Mouse (Mus musculus): ENCODE measurements around the gene Armh4. TPM values are rescaled to one million over a fixed set of nuclear protein-coding genes. Genes with fewer than 3 reads are reported as not detected.
"Not testable (repeated sequence)": the region's sequence is repeated elsewhere in the genome, so short reads cannot be mapped to it uniquely, and the experiment has no call there.

The Armh4 gene
- polyA plus RNA-seq, 1 experiment from 2014 or later, result 87.8 TPM

DNA sequence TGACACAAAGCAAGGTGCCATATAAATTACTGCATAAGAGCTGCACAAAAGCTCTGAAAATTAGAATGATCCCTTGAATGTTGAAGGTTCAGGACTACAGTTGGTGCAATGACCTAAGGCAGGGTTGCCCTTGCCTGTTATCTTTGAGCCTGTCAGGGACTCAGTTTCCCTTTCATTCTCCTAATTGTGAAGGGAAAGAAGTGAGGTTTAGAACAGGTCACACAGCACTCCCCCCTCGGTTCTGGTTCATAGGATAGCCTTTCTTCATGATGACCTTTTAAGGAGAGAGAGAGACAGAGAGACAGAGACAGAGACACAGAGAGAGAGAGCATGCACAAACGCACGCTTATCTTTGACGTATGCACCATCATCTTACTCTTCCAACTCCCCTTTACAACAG lies 683 bp upstream of the Armh4 start:
- H3K27me3 ChIP-seq (replicated peaks), result no peaks in the 10 kb centered on the region
- H3K9ac ChIP-seq, result no peak overlapping the region
- ATAC-seq (ENCODE audit: insufficient number of reproducible peaks, low FRiP score), result no peak
- H3K4me3 ChIP-seq, result peak overlapping the region; percentile 54
- peaks cover 14% of the 10 kb centered on the region for H3K4me1 ChIP-seq (replicated peaks)
- H3K4me2 ChIP-seq, result peak overlapping the region; percentile 61
- H3K9me3 ChIP-seq (replicated peaks), result no peaks in the 10 kb centered on the region
- no peak overlapping the region for H3K27ac ChIP-seq (ENCODE audit: poor library complexity, severe bottlenecking)
- WGBS, result 71% methylated on average over 4 of the region's 4 CpGs
- no peaks in the 10 kb centered on the region for H3K36me3 ChIP-seq

DNA sequence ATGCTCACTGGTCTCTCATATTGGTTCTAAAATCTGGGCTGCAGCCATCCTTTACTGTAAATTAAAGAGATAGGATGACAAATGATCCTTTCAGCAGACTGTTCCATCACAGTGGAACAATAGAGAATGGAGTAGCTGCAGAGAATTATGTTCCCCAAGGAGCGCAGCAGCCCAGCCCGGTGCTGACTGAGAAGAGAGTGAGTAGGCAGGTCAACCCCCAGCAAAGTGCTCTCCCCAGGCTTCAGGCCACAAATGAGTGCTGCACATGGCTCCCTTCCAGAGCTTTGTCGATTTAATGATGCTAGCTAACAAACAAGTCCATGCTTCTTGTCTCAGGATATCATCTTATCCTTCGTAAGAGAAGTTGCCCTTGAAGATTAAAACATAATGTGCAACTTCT lies 2.8 kb downstream of the Armh4 start:
- Histone ChIP-seq H3K27me3 (replicated peaks) (no peaks in the 10 kb centered on the region), H3K9ac (no peak overlapping the region), H3K36me3 (no peaks in the 10 kb centered on the region), H3K9me3 (replicated peaks) (no peaks in the 10 kb centered on the region), H3K27ac (ENCODE audit: poor library complexity, severe bottlenecking) (no peak overlapping the region), H3K4me2 (no peak overlapping the region), H3K4me3 (no peak overlapping the region), H3K4me1 (replicated peaks) (peaks cover 14% of the 10 kb centered on the region)
- WGBS, result 41% methylated on average over 4 of the region's 4 CpGs
- no peak for ATAC-seq (ENCODE audit: insufficient number of reproducible peaks, low FRiP score)

DNA sequence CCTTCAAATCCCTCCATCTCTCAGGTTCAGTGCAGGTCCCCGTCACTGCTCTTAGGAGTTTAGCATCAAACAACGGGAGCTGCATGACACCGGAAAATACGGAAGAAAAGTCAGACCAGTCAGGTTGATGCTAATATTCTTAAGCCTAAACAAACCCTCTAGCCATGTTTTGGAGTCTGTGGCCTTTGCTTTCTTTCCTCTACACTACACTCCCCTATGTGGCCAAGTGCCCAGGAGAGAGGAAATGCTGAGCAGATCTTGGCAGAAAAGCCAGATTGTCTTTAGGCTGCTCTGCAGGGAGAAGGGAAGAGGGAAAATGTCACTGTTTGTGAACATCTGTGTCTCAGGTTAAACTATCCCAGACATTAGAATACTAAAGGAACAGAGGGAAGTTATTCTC lies 5.6 kb downstream of the Armh4 start:
- ATAC-seq (ENCODE audit: insufficient number of reproducible peaks, low FRiP score); H3K9ac ChIP-seq; H3K4me1 ChIP-seq (replicated peaks); H3K27me3 ChIP-seq (replicated peaks); H3K4me3 ChIP-seq; H3K4me2 ChIP-seq; H3K9me3 ChIP-seq (replicated peaks); H3K27ac ChIP-seq (ENCODE audit: poor library complexity, severe bottlenecking): not testable (repeated sequence)
- WGBS, result 53% methylated on average over 4 of the region's 4 CpGs
- H3K36me3 ChIP-seq, result peaks cover 11% of the 10 kb centered on the region

DNA sequence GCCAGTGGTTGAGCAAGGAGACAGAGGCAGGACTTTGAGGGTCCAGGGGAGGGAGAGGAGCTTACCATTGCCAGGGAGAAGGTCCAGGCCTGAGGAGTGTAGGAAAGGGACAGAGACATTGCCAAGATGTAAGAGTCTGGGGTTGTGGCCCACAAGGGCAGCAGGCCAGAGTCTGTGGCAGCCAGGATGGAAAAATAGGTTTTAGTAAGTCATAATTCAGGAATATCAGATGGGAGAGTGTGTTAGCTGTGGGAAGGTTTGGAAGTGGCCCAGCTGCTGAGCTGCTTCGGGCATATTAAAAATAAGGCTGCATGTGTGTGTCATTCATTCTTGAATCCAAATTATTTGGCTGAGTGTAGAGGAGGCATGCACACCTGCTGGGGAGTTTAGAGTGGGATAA lies 11.4 kb downstream of the Armh4 start:
- Histone ChIP-seq H3K9me3 (replicated peaks) (no peaks in the 10 kb centered on the region), H3K36me3 (peaks cover 36% of the 10 kb centered on the region), H3K4me1 (replicated peaks) (no peaks in the 10 kb centered on the region), H3K9ac (no peak overlapping the region), H3K4me3 (no peak overlapping the region), H3K27me3 (replicated peaks) (no peaks in the 10 kb centered on the region), H3K27ac (ENCODE audit: poor library complexity, severe bottlenecking) (no peak overlapping the region), H3K4me2 (no peak overlapping the region)
- no peak for ATAC-seq (ENCODE audit: insufficient number of reproducible peaks, low FRiP score)
- 82% methylated on average over 1 of the region's 1 CpGs for WGBS

DNA sequence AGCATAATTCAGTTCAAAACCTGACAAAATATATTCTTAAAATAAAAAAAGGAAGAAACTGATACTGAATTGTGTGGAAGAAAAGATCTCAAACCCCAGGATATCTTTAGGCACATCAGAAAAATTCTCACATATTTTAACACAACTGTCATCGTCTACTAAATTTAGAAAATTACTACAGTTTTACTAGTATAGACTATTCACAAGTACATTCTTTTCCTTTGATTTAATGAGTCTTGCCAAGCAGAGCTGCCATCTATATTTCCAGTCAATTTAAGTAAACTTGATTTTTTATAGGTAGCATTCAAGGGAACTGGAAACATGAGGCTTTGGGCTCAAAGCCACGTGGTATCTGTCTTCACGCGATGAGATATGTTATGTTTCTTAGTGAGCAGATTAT lies 16.6 kb downstream of the Armh4 start:
- Histone ChIP-seq H3K4me3 (no peak overlapping the region), H3K27ac (ENCODE audit: poor library complexity, severe bottlenecking) (no peak overlapping the region), H3K9me3 (replicated peaks) (no peaks in the 10 kb centered on the region), H3K9ac (no peak overlapping the region), H3K27me3 (replicated peaks) (no peaks in the 10 kb centered on the region), H3K36me3 (peaks cover 29% of the 10 kb centered on the region), H3K4me2 (no peak overlapping the region), H3K4me1 (replicated peaks) (no peaks in the 10 kb centered on the region)
- ATAC-seq (ENCODE audit: insufficient number of reproducible peaks, low FRiP score), result no peak
- WGBS, result 83% methylated on average over 4 of the region's 4 CpGs

DNA sequence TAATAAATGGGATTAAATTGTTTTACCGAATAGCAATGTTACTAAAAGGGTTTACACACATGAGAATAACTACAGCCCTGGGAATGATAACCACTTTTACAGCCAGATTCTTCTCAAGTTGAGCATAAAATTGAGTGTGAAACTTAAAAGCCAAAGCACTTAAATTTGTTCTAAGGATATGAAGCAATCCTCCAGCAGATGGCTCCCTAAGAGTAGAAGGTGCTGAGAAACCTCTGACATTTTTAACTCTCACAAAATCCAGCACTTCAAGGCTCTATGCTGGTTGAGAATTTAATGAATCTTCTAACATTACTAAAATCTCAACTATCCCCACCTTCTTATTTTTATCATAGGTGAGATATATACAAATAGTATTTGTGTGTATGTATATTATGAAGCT lies 27.3 kb downstream of the Armh4 start:
- Histone ChIP-seq H3K9me3 (replicated peaks) (no peaks in the 10 kb centered on the region), H3K9ac (no peak overlapping the region), H3K27me3 (replicated peaks) (no peaks in the 10 kb centered on the region), H3K36me3 (peaks cover 14% of the 10 kb centered on the region), H3K27ac (ENCODE audit: poor library complexity, severe bottlenecking) (no peak overlapping the region), H3K4me2 (no peak overlapping the region), H3K4me3 (no peak overlapping the region), H3K4me1 (replicated peaks) (no peaks in the 10 kb centered on the region)
- no peak for ATAC-seq (ENCODE audit: insufficient number of reproducible peaks, low FRiP score)
- WGBS, result 71% methylated on average over 1 of the region's 1 CpGs

DNA sequence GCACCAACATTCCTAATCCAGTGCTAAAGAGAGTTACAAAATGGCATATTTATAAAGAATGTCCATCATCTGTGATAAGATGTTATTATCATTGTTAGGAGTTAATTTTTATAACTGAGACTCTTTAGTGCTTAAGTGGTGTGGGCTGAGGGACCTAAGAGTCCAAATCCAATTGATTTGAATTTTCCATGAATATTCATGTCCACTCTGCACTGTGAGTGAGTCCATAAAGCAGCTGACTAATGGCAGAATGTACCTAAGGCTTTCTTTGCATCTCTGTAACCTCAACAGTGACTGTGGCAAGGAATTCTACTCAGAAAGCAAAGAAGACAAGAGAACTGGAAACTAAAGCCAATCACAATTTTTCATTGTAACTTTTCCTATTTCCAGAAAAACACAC lies 30.6 kb downstream of the Armh4 start:
- no peak for ATAC-seq (ENCODE audit: insufficient number of reproducible peaks, low FRiP score)
- Histone ChIP-seq H3K4me2 (no peak overlapping the region), H3K9ac (no peak overlapping the region)

DNA sequence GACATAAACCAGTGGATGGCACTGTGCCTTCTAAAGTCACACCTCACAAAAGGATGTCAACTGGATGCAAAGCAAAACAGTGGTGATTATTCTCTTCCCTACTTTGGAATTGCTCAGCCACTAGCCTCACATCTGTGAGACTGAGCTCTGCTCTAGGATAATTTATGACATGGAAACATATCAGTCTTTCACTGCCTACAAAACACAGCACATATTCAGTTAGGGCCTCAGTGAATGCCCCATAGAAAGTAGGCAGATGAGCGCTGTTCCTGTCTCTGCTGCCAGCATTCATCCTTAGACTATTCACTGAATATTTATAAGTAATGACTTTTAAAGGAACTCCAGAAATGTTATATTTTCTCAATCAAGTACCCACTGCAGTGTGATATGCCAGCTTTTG lies 37.3 kb downstream of the Armh4 start:
- H3K9me3 ChIP-seq (replicated peaks), result no peaks in the 10 kb centered on the region
- H3K27ac ChIP-seq (ENCODE audit: poor library complexity, severe bottlenecking), result no peak overlapping the region
- H3K36me3 ChIP-seq, result peaks cover 3% of the 10 kb centered on the region
- H3K4me3 ChIP-seq, result no peak overlapping the region
- 82% methylated on average over 1 of the region's 1 CpGs for WGBS
- H3K9ac ChIP-seq, result no peak overlapping the region
- H3K4me2 ChIP-seq, result no peak overlapping the region
- no peak for ATAC-seq (ENCODE audit: insufficient number of reproducible peaks, low FRiP score)
- no peaks in the 10 kb centered on the region for H3K27me3 ChIP-seq (replicated peaks)
- peaks cover 7% of the 10 kb centered on the region; the same call in 1 of the 2 replicates for H3K4me1 ChIP-seq (replicated peaks)

More for the DNA sequence above, 30.6 kb downstream of the Armh4 start:
- Histone ChIP-seq H3K36me3 (peaks cover 14% of the 10 kb centered on the region), H3K27me3 (replicated peaks) (no peaks in the 10 kb centered on the region), H3K4me1 (replicated peaks) (no peaks in the 10 kb centered on the region), H3K27ac (ENCODE audit: poor library complexity, severe bottlenecking) (no peak overlapping the region), H3K9me3 (replicated peaks) (no peaks in the 10 kb centered on the region), H3K4me3 (no peak overlapping the region)

DNA sequence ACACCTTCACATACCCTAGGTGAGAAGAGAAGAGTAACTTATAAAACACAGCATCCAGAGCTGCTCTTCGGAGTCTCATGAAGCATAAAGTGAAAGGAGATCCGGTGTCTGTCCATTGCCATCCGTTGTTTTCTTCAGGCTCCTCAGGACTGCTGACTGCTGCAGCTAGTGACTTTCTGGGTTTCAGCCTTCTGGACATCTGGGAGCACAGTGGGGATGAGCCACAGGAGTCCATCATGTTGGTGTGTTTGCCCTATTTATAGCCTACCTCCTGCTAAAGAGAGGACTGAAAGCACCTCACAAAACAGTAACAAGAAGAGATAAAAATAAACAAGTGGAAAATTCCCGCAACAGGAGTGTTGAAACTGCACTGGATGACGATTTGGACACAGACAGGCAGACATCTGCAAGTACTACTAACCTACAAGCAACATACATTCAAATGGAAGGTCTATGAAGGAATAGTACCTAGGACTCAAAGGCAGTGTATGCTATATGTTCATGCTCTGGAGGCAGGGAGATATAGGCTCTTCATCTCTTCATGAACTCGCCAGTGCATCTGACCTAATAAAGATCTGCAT lies 39.1 kb downstream of the Armh4 start:
- no peak overlapping the region for H3K9ac ChIP-seq
- no peak overlapping the region; the same call in 1 of the 2 replicates for H3K27ac ChIP-seq (ENCODE audit: poor library complexity, severe bottlenecking)
- no peaks in the 10 kb centered on the region for H3K36me3 ChIP-seq
- WGBS, result 57% methylated on average over 6 of the region's 6 CpGs
- peaks cover 7% of the 10 kb centered on the region; the same call in 1 of the 2 replicates for H3K4me1 ChIP-seq (replicated peaks)
- H3K4me2 ChIP-seq, result no peak overlapping the region
- H3K27me3 ChIP-seq (replicated peaks), result no peaks in the 10 kb centered on the region
- no peaks in the 10 kb centered on the region for H3K9me3 ChIP-seq (replicated peaks)
- no peak overlapping the region for H3K4me3 ChIP-seq
- no peak for ATAC-seq (ENCODE audit: insufficient number of reproducible peaks, low FRiP score)

DNA sequence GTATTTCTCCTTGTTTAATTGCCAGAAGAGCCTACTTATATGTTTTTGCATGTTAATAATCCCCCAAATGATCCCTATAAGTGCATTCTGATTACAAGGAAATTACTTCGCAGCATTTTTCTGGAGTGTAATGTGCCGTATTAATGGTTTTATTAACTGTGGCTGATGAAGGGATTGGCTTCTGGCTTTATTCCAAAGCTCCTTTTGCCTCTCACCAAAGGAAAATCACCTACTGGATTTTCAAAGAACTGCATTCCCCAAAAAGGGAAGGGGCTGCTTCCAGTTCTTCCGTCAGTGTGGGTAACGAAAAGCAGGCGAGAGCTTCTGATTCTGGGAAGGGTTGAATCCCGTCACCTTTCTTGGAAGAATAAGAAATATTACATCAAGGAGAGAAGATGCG lies 43.9 kb downstream of the Armh4 start:
- WGBS, result 64% methylated on average over 7 of the region's 7 CpGs
- H3K9ac ChIP-seq, result no peak overlapping the region
- no peaks in the 10 kb centered on the region for H3K36me3 ChIP-seq
- no peak for ATAC-seq (ENCODE audit: insufficient number of reproducible peaks, low FRiP score)
- H3K27me3 ChIP-seq (replicated peaks), result no peaks in the 10 kb centered on the region
- no peak overlapping the region for H3K4me2 ChIP-seq
- H3K4me1 ChIP-seq (replicated peaks), result peaks cover 6% of the 10 kb centered on the region; the same call in 1 of the 2 replicates
- H3K9me3 ChIP-seq (replicated peaks), result no peaks in the 10 kb centered on the region
- H3K4me3 ChIP-seq, result no peak overlapping the region
- H3K27ac ChIP-seq (ENCODE audit: poor library complexity, severe bottlenecking), result no peak overlapping the region

DNA sequence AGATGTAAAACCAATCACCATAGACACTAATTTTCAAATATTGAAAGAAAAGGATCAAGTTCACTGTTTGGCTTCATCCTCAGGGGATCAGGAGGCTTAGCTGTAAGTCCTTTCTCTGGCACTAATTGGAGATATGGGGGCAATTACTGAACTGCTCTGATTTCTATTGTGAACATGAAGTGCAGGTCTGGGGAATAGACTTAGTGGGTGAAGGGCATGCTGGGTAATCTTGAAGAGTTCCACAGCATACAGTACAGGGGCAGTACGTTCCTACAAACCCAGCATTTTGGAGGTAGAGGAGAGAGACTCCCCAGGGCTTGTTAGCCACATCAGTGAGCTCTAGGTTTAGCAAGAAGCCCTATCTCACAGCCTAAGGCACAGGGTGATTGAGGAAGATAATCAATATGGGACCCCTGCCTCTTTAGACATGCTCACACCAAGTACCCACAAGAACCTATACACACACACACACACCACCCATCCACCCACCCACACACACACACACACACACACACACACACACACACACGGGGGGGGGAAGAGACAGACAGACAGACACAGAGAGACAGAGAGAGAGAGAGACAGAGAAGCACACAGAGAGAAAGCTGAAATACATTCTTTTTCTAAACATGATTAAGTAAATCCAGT lies 44.6 kb downstream of the Armh4 start:
- WGBS, result 56% methylated on average over 2 of the region's 2 CpGs
- Histone ChIP-seq H3K36me3 (no peaks in the 10 kb centered on the region), H3K27ac (ENCODE audit: poor library complexity, severe bottlenecking) (no peak overlapping the region), H3K4me2 (no peak overlapping the region), H3K4me1 (replicated peaks) (0 out of 2 replicates have a peak, but pooled peaks cover 4% of the 10 kb centered on the region), H3K9ac (no peak overlapping the region), H3K4me3 (no peak overlapping the region), H3K9me3 (replicated peaks) (no peaks in the 10 kb centered on the region), H3K27me3 (replicated peaks) (no peaks in the 10 kb centered on the region)
- ATAC-seq (ENCODE audit: insufficient number of reproducible peaks, low FRiP score), result no peak

DNA sequence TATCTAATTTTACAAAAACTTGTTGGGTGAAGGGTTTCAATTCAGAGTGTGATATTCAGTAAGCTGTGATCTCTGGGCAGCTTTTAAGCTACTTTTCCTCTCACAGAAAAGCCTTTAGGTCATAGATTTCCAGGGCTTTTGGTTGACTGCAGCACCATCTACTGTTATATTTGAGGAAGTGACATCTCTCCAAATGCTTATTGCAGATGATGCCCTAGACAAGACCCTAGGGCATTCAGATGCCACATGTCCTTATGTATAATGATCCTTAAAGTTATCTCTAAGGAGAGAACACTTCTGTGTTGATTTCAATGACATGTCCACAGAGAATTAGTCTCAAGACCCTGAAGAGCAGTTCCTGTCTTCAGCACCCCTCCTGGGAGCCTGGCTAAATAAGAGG lies 49.2 kb downstream of the Armh4 start:
- H3K4me1 ChIP-seq (replicated peaks), result no peaks in the 10 kb centered on the region
- ATAC-seq (ENCODE audit: insufficient number of reproducible peaks, low FRiP score), result no peak
- no peak overlapping the region for H3K4me2 ChIP-seq
- no peak overlapping the region for H3K27ac ChIP-seq (ENCODE audit: poor library complexity, severe bottlenecking)
- no peaks in the 10 kb centered on the region for H3K36me3 ChIP-seq
- no peak overlapping the region for H3K4me3 ChIP-seq
- no peaks in the 10 kb centered on the region for H3K27me3 ChIP-seq (replicated peaks)
- no peak overlapping the region for H3K9ac ChIP-seq
- no peaks in the 10 kb centered on the region for H3K9me3 ChIP-seq (replicated peaks)

Data from heart, embryonic 12.5 days (tissue).